Mouse (Mus musculus): ENCODE data around the gene Elavl3.

GRCm38 (mm10) chr9:21988421-21989101 lies 63.3 kb downstream of the Elavl3 start:
- TF ChIP-seq CTCF (IDR thresholded peaks at IDR 0.05; ENCODE audit: low read depth, low read length) = no peak
- TF ChIP-seq POLR2AphosphoS5 (IDR thresholded peaks at IDR 0.05; ENCODE audit: insufficient replicate concordance, low read depth, low read length) = no peak
- TF ChIP-seq TAL1 (conservative IDR thresholded peaks at IDR 0.05; ENCODE audit: low read depth, low read length) = no peak

Data from G1E (cell line).